In the genomic region with DNA sequence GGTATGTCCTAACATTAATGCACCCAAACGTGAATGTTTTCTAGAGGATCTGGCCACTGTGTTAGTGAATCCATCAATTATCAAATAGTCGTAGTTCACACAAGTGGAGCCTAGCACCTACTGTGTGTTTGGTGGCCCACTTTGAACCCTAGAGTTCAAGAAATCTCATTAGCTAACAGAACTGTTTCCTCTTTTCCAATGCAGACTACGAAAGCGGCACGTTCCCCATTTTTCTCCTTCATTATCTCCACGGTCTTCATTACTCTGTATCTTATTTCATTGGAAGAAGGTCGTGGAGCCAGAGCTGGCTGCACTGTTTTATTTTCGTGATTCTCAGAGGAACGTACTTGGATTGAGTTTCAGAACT, we compare ENCODE assay signal across 8 mouse cellular contexts. TPM values are rescaled to one million over a fixed set of nuclear protein-coding genes. Genes with fewer than 3 reads are reported as not detected.
DNase-seq lines count a peak whose midpoint lies in the region; ATAC-seq and TF ChIP-seq lines count a peak whose summit lies in the region.

No protein-coding gene starts in this region.

- H3K9ac ChIP-seq in embryonic facial prominence, embryonic 14.5 days (ENCODE audit: low read depth, low read length), result peak overlapping the region; percentile 66; the same call in 1 of the 2 replicates
- H3K9ac ChIP-seq in intestine, postnatal 0 days (ENCODE audit: low read depth, low read length), result no peak overlapping the region
- H3K9ac ChIP-seq in neural tube, embryonic 12.5 days, result peak overlapping the region; percentile 64; the same call in 1 of the 2 replicates

- 28% methylated on average over 9 of the region's 9 CpGs for WGBS in embryonic facial prominence, embryonic 14.5 days
- WGBS in intestine, postnatal 0 days, result 24% methylated on average over 9 of the region's 9 CpGs
- 44% methylated on average over 9 of the region's 9 CpGs for WGBS in neural tube, embryonic 12.5 days
- 49% methylated on average over 9 of the region's 9 CpGs for WGBS in thymus, adult 2 months

- H3K27me3 ChIP-seq in embryonic facial prominence, embryonic 14.5 days (replicated peaks; ENCODE audit: control insufficient read depth, insufficient read depth, low read length), result peaks cover 10% of the 10 kb centered on the region; the same call in 1 of the 2 replicates
- H3K27me3 ChIP-seq in intestine, postnatal 0 days (replicated peaks; ENCODE audit: control insufficient read depth, insufficient read depth, low read length), result no peaks in the 10 kb centered on the region
- H3K27me3 ChIP-seq in neural tube, embryonic 12.5 days (replicated peaks), result peaks cover 14% of the 10 kb centered on the region
- no peaks in the 10 kb centered on the region; the same call in 1 of the 2 replicates for H3K27me3 ChIP-seq in thymus, adult 2 months (ENCODE audit: control insufficient read depth, insufficient read depth, low read length)

- ATAC-seq in embryonic facial prominence, embryonic 14.5 days (ENCODE audit: low read depth), result no peak
- ATAC-seq in intestine, postnatal 0 days, result no peak
- ATAC-seq in neural tube, embryonic 12.5 days (ENCODE audit: low FRiP score, low read depth), result no peak

- DNase-seq in layer of hippocampus, adult 2 months (ENCODE audit: low spot score in 2 of 2), result no peak
- DNase-seq in layer of hippocampus, adult 8-10 months (ENCODE audit: low spot score in 2 of 2), result no peak
- DNase-seq in embryonic facial prominence, embryonic 14.5 days (ENCODE audit: low spot score), result no peak
- DNase-seq in adrenal gland, postnatal 10 days, result no peak
- DNase-seq in thymus, adult 2 months, result no peak
- no peak for DNase-seq in cerebellum, adult 11-12 months

- peaks cover 4% of the 10 kb centered on the region for H3K36me3 ChIP-seq in embryonic facial prominence, embryonic 14.5 days (ENCODE audit: control insufficient read depth, insufficient read depth, low read length)
- peaks cover 4% of the 10 kb centered on the region; the same call in 1 of the 2 replicates for H3K36me3 ChIP-seq in intestine, postnatal 0 days (ENCODE audit: control insufficient read depth, insufficient read depth)
- peaks cover 3% of the 10 kb centered on the region for H3K36me3 ChIP-seq in neural tube, embryonic 12.5 days
- H3K36me3 ChIP-seq in thymus, adult 2 months (ENCODE audit: control insufficient read depth, insufficient read depth, low read length), result peaks cover 2% of the 10 kb centered on the region; the same call in 1 of the 2 replicates

- H3K4me2 ChIP-seq in embryonic facial prominence, embryonic 14.5 days (ENCODE audit: low read depth, low read length), result peak overlapping the region; percentile 94
- H3K4me2 ChIP-seq in intestine, postnatal 0 days (replicated peaks; ENCODE audit: low read depth), result peak overlapping the region; percentile 87
- peak overlapping the region; percentile 82 for H3K4me2 ChIP-seq in neural tube, embryonic 12.5 days (replicated peaks)

- peaks cover 10% of the 10 kb centered on the region; the same call in 1 of the 2 replicates for H3K4me1 ChIP-seq in embryonic facial prominence, embryonic 14.5 days (ENCODE audit: control insufficient read depth, insufficient read depth, low read length)
- 0 out of 2 replicates have a peak, but pooled peaks cover 6% of the 10 kb centered on the region for H3K4me1 ChIP-seq in intestine, postnatal 0 days (replicated peaks; ENCODE audit: control insufficient read depth, insufficient read depth, low read length)
- H3K4me1 ChIP-seq in neural tube, embryonic 12.5 days, result peaks cover 16% of the 10 kb centered on the region
- H3K4me1 ChIP-seq in thymus, adult 2 months (replicated peaks; ENCODE audit: control insufficient read depth, insufficient read depth, low read length), result peaks cover 8% of the 10 kb centered on the region

- peak overlapping the region; percentile 79 for H3K27ac ChIP-seq in layer of hippocampus, adult 2 months
- no peak overlapping the region for H3K27ac ChIP-seq in embryonic facial prominence, embryonic 14.5 days (replicated peaks; ENCODE audit: low read depth, low read length)
- H3K27ac ChIP-seq in intestine, postnatal 0 days (ENCODE audit: low read depth, low read length), result peak overlapping the region; percentile 94
- no peak overlapping the region for H3K27ac ChIP-seq in neural tube, embryonic 12.5 days
- H3K27ac ChIP-seq in thymus, adult 2 months (ENCODE audit: control insufficient read depth, insufficient read depth, low read length), result no peak overlapping the region

- TF ChIP-seq POLR2A in thymus, adult 2 months (IDR thresholded peaks at IDR 0.05; ENCODE audit: control insufficient read depth, extremely low read depth, insufficient read depth, low read length, poor library complexity), result no peak

- H3K4me3 ChIP-seq in layer of hippocampus, adult 2 months, result peak overlapping the region; percentile 80
- peak overlapping the region; percentile 66 for H3K4me3 ChIP-seq in embryonic facial prominence, embryonic 14.5 days (ENCODE audit: low read depth, low read length)
- H3K4me3 ChIP-seq in intestine, postnatal 0 days (ENCODE audit: low read depth, low read length), result peak overlapping the region; percentile 47
- peak overlapping the region; percentile 58 for H3K4me3 ChIP-seq in neural tube, embryonic 12.5 days
- no peak overlapping the region for H3K4me3 ChIP-seq in thymus, adult 2 months (ENCODE audit: control insufficient read depth, insufficient read depth, low read length)

- no peaks in the 10 kb centered on the region for H3K9me3 ChIP-seq in embryonic facial prominence, embryonic 14.5 days (ENCODE audit: control insufficient read depth, low read length)
- H3K9me3 ChIP-seq in intestine, postnatal 0 days (ENCODE audit: control insufficient read depth), result no peaks in the 10 kb centered on the region
- H3K9me3 ChIP-seq in neural tube, embryonic 12.5 days, result no peaks in the 10 kb centered on the region

- no peak for TF ChIP-seq CTCF in layer of hippocampus, adult 2 months (conservative IDR thresholded peaks at IDR 0.05)
- TF ChIP-seq CTCF in intestine, postnatal 0 days (IDR thresholded peaks at IDR 0.05; ENCODE audit: low read depth), result no peak
- no peak for TF ChIP-seq CTCF in thymus, adult 2 months (IDR thresholded peaks at IDR 0.05; ENCODE audit: borderline replicate concordance, control insufficient read depth, extremely low read depth, insufficient read depth, low read length, poor library complexity)

RNA-seq across cellular contexts. Expression of gene Tmem25, which starts 0.8 kb away (rescaled TPM):
- 10 to 100 TPM; 50.0 to 50.3 TPM for total RNA-seq in layer of hippocampus, adult 2 months (2021)
- 10 to 100 TPM; 43.8 to 55.1 (median 49.5) TPM for total RNA-seq in layer of hippocampus, adult 8-10 months (2022)
- 2.0 and 2.3 TPM in 2 replicates for polyA plus RNA-seq in embryonic facial prominence, embryonic 14.5 days (2014; fragmentation: Nextera tagmentation; extraction: Ambion mirVana)
- polyA plus RNA-seq in intestine, postnatal 0 days (2015; fragmentation: Nextera tagmentation; extraction: Ambion mirVana), result 4.2 and 4.9 TPM in 2 replicates
- 8.0 and 9.0 TPM in 2 replicates for polyA plus RNA-seq in neural tube, embryonic 12.5 days (2016; fragmentation: Nextera tagmentation; extraction: Ambion mirVana)
- 10 to 100 TPM in 1 of 2 experiments, 1 to 10 TPM in 1; 4.3 to 10.4 TPM for total RNA-seq in adrenal gland, postnatal 10 days (2021)
- 1.5 and 2.6 TPM in 2 replicates for polyA plus RNA-seq in thymus, adult 2 months (2012; rRNA removed)

RNA-seq across cellular contexts. Expression of gene Ttc36, which starts 2.9 kb away (rescaled TPM):
- total RNA-seq in layer of hippocampus, adult 2 months (2021), result 1 to 10 TPM; 1.1 to 1.7 TPM
- 1 to 10 TPM in 2 of 4 experiments, under 1 TPM in 1, not detected in 1; 0.74 to 1.4 (median 1.1) TPM for total RNA-seq in layer of hippocampus, adult 8-10 months (2022)
- polyA plus RNA-seq in embryonic facial prominence, embryonic 14.5 days (2014; fragmentation: Nextera tagmentation; extraction: Ambion mirVana), result not detected in 2 replicates
- polyA plus RNA-seq in intestine, postnatal 0 days (2015; fragmentation: Nextera tagmentation; extraction: Ambion mirVana), result 3.2 and 4.0 TPM in 2 replicates
- polyA plus RNA-seq in neural tube, embryonic 12.5 days (2016; fragmentation: Nextera tagmentation; extraction: Ambion mirVana), result 0.28 TPM in 1 of 2 replicates, not detected in the other
- total RNA-seq in adrenal gland, postnatal 10 days (2021), result 10 to 100 TPM; 37.0 to 92.7 TPM
- 4.3 and 5.3 TPM in 2 replicates for polyA plus RNA-seq in thymus, adult 2 months (2012; rRNA removed)

RNA-seq across cellular contexts. Expression of gene Ift46, which starts 32.2 kb away (rescaled TPM):
- 10 to 100 TPM; 73.9 to 84.9 TPM for total RNA-seq in layer of hippocampus, adult 2 months (2021)
- total RNA-seq in layer of hippocampus, adult 8-10 months (2022), result 10 to 100 TPM; 67.4 to 77.6 (median 70.5) TPM
- polyA plus RNA-seq in embryonic facial prominence, embryonic 14.5 days (2014; fragmentation: Nextera tagmentation; extraction: Ambion mirVana), result 101 and 121 TPM in 2 replicates
- 52.8 and 56.9 TPM in 2 replicates for polyA plus RNA-seq in intestine, postnatal 0 days (2015; fragmentation: Nextera tagmentation; extraction: Ambion mirVana)
- polyA plus RNA-seq in neural tube, embryonic 12.5 days (2016; fragmentation: Nextera tagmentation; extraction: Ambion mirVana), result 150 and 155 TPM in 2 replicates
- 10 to 100 TPM; 73.0 to 87.7 TPM for total RNA-seq in adrenal gland, postnatal 10 days (2021)
- 35.1 and 42.2 TPM in 2 replicates for polyA plus RNA-seq in thymus, adult 2 months (2012; rRNA removed)

RNA-seq across cellular contexts. Expression of gene Arcn1, which starts 32.3 kb away (rescaled TPM):
- total RNA-seq in layer of hippocampus, adult 2 months (2021), result 100 to 1,000 TPM in 1 of 2 experiments, 10 to 100 TPM in 1; 100.0 to 103 TPM
- 100 to 1,000 TPM in 2 of 4 experiments, 10 to 100 TPM in 2; 94.1 to 110 (median 101) TPM for total RNA-seq in layer of hippocampus, adult 8-10 months (2022)
- 220 and 226 TPM in 2 replicates for polyA plus RNA-seq in embryonic facial prominence, embryonic 14.5 days (2014; fragmentation: Nextera tagmentation; extraction: Ambion mirVana)
- 113 and 121 TPM in 2 replicates for polyA plus RNA-seq in intestine, postnatal 0 days (2015; fragmentation: Nextera tagmentation; extraction: Ambion mirVana)
- polyA plus RNA-seq in neural tube, embryonic 12.5 days (2016; fragmentation: Nextera tagmentation; extraction: Ambion mirVana), result 169 and 182 TPM in 2 replicates
- 100 to 1,000 TPM; 138 to 150 TPM for total RNA-seq in adrenal gland, postnatal 10 days (2021)
- polyA plus RNA-seq in thymus, adult 2 months (2012; rRNA removed), result 42.0 and 43.1 TPM in 2 replicates

Comparison
In these comparisons a context has a peak if more than half of its experiments do, and no peak if none do; other contexts are left out.
1. H3K27ac ChIP-seq: peak in layer of hippocampus, adult 2 months (single experiment) and intestine, postnatal 0 days (single experiment); none in embryonic facial prominence, embryonic 14.5 days (single experiment), neural tube, embryonic 12.5 days (single experiment) and thymus, adult 2 months (single experiment).
2. Peak in every context shown above with its lines, with median percentiles within 50 percentile points of each other: H3K4me2 ChIP-seq.